Mouse (Mus musculus): ENCODE results near the gene Pacs2. TPM values are rescaled to one million over a fixed set of nuclear protein-coding genes. Genes with fewer than 3 reads are reported as not detected.

Pacs2 gene
- total RNA-seq, 1 experiment = 17.2 TPM

GRCm38 (mm10) chr12:113050671-113051070 lies 36.4 kb downstream of the Pacs2 start:
- in situ Hi-C loops (cut with MboI; ENCODE audit: low sequenced_read_pairs in 2 of 2, unreplicated experiment in 2 of 2) = no loop called here
- no peak for DNase-seq (ENCODE audit: low read depth, low spot score)
- H3K9me3 ChIP-seq (ENCODE audit: control insufficient read depth, insufficient read depth, low read depth, low read length) = no peaks in the 10 kb centered on the region
- H3K9ac ChIP-seq (ENCODE audit: insufficient read depth, low read depth, low read length, poor library complexity, severe bottlenecking) = no peak overlapping the region
- H3K4me1 ChIP-seq (ENCODE audit: control insufficient read depth in 2 of 2, insufficient read depth in 2 of 2, low read length in 2 of 2, poor library complexity in 1 of 2) = no peaks in the 10 kb centered on the region; a peak in 1 of 4 replicates
- H3K27ac ChIP-seq (ENCODE audit: insufficient read depth, low read depth, low read length, poor library complexity, severe bottlenecking) = no peak overlapping the region
- H3K4me3 ChIP-seq (ENCODE audit: insufficient read depth in 1 of 2, low read depth in 1 of 2, low read length in 2 of 2, poor library complexity in 1 of 2, severe bottlenecking in 1 of 2) = no peak overlapping the region
- H3K36me3 ChIP-seq (ENCODE audit: control insufficient read depth, insufficient read depth, low read length, poor library complexity, severe bottlenecking) = peaks cover 20% of the 10 kb centered on the region
- TF ChIP-seq ZC3H11A (IDR thresholded peaks at IDR 0.05; ENCODE audit: borderline replicate concordance, low read depth, low read length) = no peak
- TF ChIP-seq ZNF384 (IDR thresholded peaks at IDR 0.05; ENCODE audit: low read depth, low read length) = no peak
- TF ChIP-seq HCFC1 (IDR thresholded peaks at IDR 0.05; ENCODE audit: borderline replicate concordance, insufficient read depth, low read length) = no peak
- no peak for TF ChIP-seq MAFK (IDR thresholded peaks at IDR 0.05; ENCODE audit: insufficient read depth, low read depth, low read length)
- no peak for TF ChIP-seq CHD2 (IDR thresholded peaks at IDR 0.05; ENCODE audit: low read depth, low read length)

DNA sequence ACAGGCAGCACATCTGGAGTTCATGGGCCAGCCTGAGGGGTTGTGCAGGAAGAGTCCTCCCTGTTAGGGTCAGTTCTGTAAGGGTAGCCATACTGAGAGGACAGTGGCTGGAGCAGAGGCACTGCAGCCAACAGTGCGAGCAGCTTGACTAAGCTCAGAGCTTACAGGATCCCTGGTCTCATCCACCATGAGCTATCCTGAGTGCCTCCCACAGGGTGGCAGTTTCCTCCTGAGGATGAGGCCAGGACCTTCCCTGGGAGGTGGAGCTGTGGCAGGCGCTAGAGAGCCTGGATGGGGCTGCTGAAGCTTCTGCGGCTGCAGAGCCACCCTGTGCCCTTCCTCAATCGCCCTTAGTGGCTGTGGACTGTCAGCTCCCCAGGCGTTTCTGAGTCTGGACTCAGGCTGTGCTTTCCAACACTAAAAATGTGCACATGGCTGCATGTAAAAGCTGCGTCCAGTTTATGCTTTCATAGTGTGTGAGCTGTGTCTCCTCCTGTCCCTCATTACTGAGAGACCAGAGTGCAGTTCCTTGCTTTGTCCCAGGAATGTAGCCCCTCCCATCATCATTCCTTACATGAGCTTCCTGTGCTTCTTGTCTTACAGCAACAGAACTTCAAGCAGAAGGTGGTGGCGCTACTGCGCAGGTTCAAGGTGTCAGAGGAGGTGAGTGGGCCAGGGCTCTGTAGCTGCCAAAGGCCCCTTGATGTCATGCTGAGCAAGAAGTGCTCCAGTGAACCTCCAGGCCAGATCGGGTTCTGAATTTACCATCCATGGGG lies 37.5 kb downstream of the Pacs2 start:
- in situ Hi-C loops (cut with MboI; ENCODE audit: low sequenced_read_pairs in 2 of 2, unreplicated experiment in 2 of 2) = no loop called here

DNA sequence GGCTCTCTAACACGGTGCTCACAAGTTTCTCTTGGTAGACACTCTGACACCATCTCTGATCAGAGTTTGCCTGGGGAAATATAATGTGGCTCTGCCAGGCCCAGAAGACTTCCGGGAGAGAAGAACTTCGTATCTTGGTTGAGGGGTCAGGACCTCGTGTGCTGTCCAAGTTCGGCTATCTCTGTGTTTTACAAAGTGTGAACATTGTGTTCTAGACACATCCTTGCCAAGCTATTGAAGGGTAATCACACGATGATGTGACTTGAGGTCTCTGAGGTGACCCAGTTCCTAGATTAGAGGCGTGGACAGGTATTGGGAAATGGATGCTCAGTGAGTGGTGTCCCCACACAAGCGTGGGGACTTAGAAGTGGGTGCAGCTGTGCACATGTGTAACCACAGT lies 41.8 kb downstream of the Pacs2 start:
- Histone ChIP-seq H3K36me3 (ENCODE audit: control insufficient read depth, insufficient read depth, low read length, poor library complexity, severe bottlenecking) (peaks cover 19% of the 10 kb centered on the region; the same call in 1 of the 2 replicates), H3K9ac (ENCODE audit: insufficient read depth, low read depth, low read length, poor library complexity, severe bottlenecking) (no peak overlapping the region), H3K4me3 (ENCODE audit: insufficient read depth in 1 of 2, low read depth in 1 of 2, low read length in 2 of 2, poor library complexity in 1 of 2, severe bottlenecking in 1 of 2) (no peak overlapping the region), H3K27ac (ENCODE audit: insufficient read depth, low read depth, low read length, poor library complexity, severe bottlenecking) (no peak overlapping the region), H3K4me1 (ENCODE audit: control insufficient read depth in 2 of 2, insufficient read depth in 2 of 2, low read length in 2 of 2, poor library complexity in 1 of 2) (no peaks in the 10 kb centered on the region; a peak in 1 of 4 replicates), H3K9me3 (ENCODE audit: control insufficient read depth, insufficient read depth, low read depth, low read length) (no peaks in the 10 kb centered on the region)
- no peak for DNase-seq (ENCODE audit: low read depth, low spot score)
- in situ Hi-C loops (cut with MboI; ENCODE audit: low sequenced_read_pairs in 2 of 2, unreplicated experiment in 2 of 2) = no loop called here
- TF ChIP-seq HCFC1 (IDR thresholded peaks at IDR 0.05; ENCODE audit: borderline replicate concordance, insufficient read depth, low read length) = no peak
- no peak for TF ChIP-seq CHD2 (IDR thresholded peaks at IDR 0.05; ENCODE audit: low read depth, low read length)
- no peak for TF ChIP-seq ZC3H11A (IDR thresholded peaks at IDR 0.05; ENCODE audit: borderline replicate concordance, low read depth, low read length)
- TF ChIP-seq MAFK (IDR thresholded peaks at IDR 0.05; ENCODE audit: insufficient read depth, low read depth, low read length) = no peak
- no peak for TF ChIP-seq ZNF384 (IDR thresholded peaks at IDR 0.05; ENCODE audit: low read depth, low read length)

More for the DNA sequence above, 37.5 kb downstream of the Pacs2 start:
- H3K27ac ChIP-seq (ENCODE audit: insufficient read depth, low read depth, low read length, poor library complexity, severe bottlenecking) = no peak overlapping the region
- no peaks in the 10 kb centered on the region; a peak in 1 of 4 replicates for H3K4me1 ChIP-seq (ENCODE audit: control insufficient read depth in 2 of 2, insufficient read depth in 2 of 2, low read length in 2 of 2, poor library complexity in 1 of 2)
- no peak overlapping the region for H3K4me3 ChIP-seq (ENCODE audit: insufficient read depth in 1 of 2, low read depth in 1 of 2, low read length in 2 of 2, poor library complexity in 1 of 2, severe bottlenecking in 1 of 2)
- peak; percentile 34 for DNase-seq (ENCODE audit: low read depth, low spot score)
- TF ChIP-seq ZC3H11A (IDR thresholded peaks at IDR 0.05; ENCODE audit: borderline replicate concordance, low read depth, low read length) = no peak
- no peak for TF ChIP-seq CHD2 (IDR thresholded peaks at IDR 0.05; ENCODE audit: low read depth, low read length)
- no peak for TF ChIP-seq ZNF384 (IDR thresholded peaks at IDR 0.05; ENCODE audit: low read depth, low read length)
- TF ChIP-seq MAFK (IDR thresholded peaks at IDR 0.05; ENCODE audit: insufficient read depth, low read depth, low read length) = no peak
- TF ChIP-seq HCFC1 (IDR thresholded peaks at IDR 0.05; ENCODE audit: borderline replicate concordance, insufficient read depth, low read length) = no peak
- H3K36me3 ChIP-seq (ENCODE audit: control insufficient read depth, insufficient read depth, low read length, poor library complexity, severe bottlenecking) = peaks cover 23% of the 10 kb centered on the region
- H3K9me3 ChIP-seq (ENCODE audit: control insufficient read depth, insufficient read depth, low read depth, low read length) = no peaks in the 10 kb centered on the region
- H3K9ac ChIP-seq (ENCODE audit: insufficient read depth, low read depth, low read length, poor library complexity, severe bottlenecking) = no peak overlapping the region

DNA sequence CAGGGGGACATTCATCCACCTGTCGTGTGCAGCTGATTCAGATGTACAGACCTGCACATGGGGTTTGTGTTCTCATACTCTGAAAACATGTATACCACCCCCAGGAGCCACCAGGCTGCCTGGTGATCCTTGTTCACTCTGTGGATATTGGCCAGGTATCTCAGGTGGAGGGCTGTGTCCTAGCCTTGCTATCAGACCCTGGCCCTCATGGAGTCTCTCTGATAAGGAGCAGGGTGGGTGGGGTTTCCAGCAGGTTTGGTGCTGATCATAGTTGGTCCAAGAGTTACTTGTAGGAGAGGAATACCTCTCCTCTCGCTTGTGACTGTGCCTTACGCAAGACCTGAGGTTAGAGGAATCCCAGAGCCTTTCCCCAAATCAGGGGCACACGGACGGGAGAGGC lies 45.9 kb downstream of the Pacs2 start:
- peaks cover 34% of the 10 kb centered on the region; the same call in 1 of the 2 replicates for H3K36me3 ChIP-seq (ENCODE audit: control insufficient read depth, insufficient read depth, low read length, poor library complexity, severe bottlenecking)
- in situ Hi-C loops (cut with MboI; ENCODE audit: low sequenced_read_pairs in 2 of 2, unreplicated experiment in 2 of 2) = no loop called here
- TF ChIP-seq ZNF384 (IDR thresholded peaks at IDR 0.05; ENCODE audit: low read depth, low read length) = no peak
- no peak for TF ChIP-seq CHD2 (IDR thresholded peaks at IDR 0.05; ENCODE audit: low read depth, low read length)
- TF ChIP-seq ZC3H11A (IDR thresholded peaks at IDR 0.05; ENCODE audit: borderline replicate concordance, low read depth, low read length) = no peak
- no peak for TF ChIP-seq HCFC1 (IDR thresholded peaks at IDR 0.05; ENCODE audit: borderline replicate concordance, insufficient read depth, low read length)
- no peak for TF ChIP-seq MAFK (IDR thresholded peaks at IDR 0.05; ENCODE audit: insufficient read depth, low read depth, low read length)
- no peak overlapping the region for H3K27ac ChIP-seq (ENCODE audit: insufficient read depth, low read depth, low read length, poor library complexity, severe bottlenecking)
- DNase-seq (ENCODE audit: low read depth, low spot score) = no peak
- no peaks in the 10 kb centered on the region for H3K9me3 ChIP-seq (ENCODE audit: control insufficient read depth, insufficient read depth, low read depth, low read length)
- no peaks in the 10 kb centered on the region for H3K4me1 ChIP-seq (ENCODE audit: control insufficient read depth in 2 of 2, insufficient read depth in 2 of 2, low read length in 2 of 2, poor library complexity in 1 of 2)
- H3K9ac ChIP-seq (ENCODE audit: insufficient read depth, low read depth, low read length, poor library complexity, severe bottlenecking) = no peak overlapping the region
- H3K4me3 ChIP-seq (ENCODE audit: insufficient read depth in 1 of 2, low read depth in 1 of 2, low read length in 2 of 2, poor library complexity in 1 of 2, severe bottlenecking in 1 of 2) = no peak overlapping the region
